Mouse (Mus musculus): ENCODE results near the gene Npb. TPM values are rescaled to one million over a fixed set of nuclear protein-coding genes. Genes with fewer than 3 reads are reported as not detected.

Npb gene
- polyA plus RNA-seq, 1 experiment = 0.32 TPM

DNA sequence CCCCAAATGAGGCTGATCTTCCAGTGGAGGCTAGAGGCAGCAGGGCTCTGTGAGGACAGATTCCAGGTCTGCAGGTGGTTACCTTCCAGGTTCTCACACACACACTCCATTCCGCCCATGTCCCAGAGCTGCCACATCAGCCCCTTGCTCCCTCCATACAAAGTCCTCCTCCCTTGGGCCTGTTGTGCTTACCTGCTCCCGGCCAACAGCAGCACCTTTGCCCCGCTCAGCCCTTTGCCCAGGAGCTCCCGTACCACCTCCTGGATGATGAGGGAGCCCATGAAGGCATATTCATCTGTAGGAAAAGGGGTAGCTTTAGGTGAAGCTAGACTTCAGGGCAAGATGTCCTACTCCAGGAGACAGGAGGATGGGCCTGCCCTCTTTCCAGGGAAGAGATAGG, 49.0 kb downstream of the Npb start:
- H3ac ChIP-seq (ENCODE audit: control insufficient read depth, insufficient read length) = no peak overlapping the region
- no peak for TF ChIP-seq TCF3 (IDR thresholded peaks at IDR 0.05; ENCODE audit: insufficient read length, low read depth)
- TF ChIP-seq E2F4 (IDR thresholded peaks at IDR 0.05; ENCODE audit: insufficient read depth) = no peak
- TF ChIP-seq MYOG (IDR thresholded peaks at IDR 0.05; ENCODE audit: control insufficient read depth in 1 of 3, insufficient read depth in 1 of 3, insufficient read length in 2 of 3, low read depth in 2 of 3) = no peak
- no peak for TF ChIP-seq TCF12 (IDR thresholded peaks at IDR 0.05; ENCODE audit: insufficient read depth, poor library complexity, severe bottlenecking)
- TF ChIP-seq MYOD1 (IDR thresholded peaks at IDR 0.05; ENCODE audit: control insufficient read depth in 1 of 3, insufficient read length in 2 of 3, low read depth in 2 of 3) = no peak
- no peak for TF ChIP-seq USF1 (IDR thresholded peaks at IDR 0.05; ENCODE audit: low read depth)
- no peak for TF ChIP-seq CEBPB (IDR thresholded peaks at IDR 0.05; ENCODE audit: insufficient read depth, poor library complexity, severe bottlenecking)
- TF ChIP-seq POLR2A (IDR thresholded peaks at IDR 0.05; ENCODE audit: insufficient read length, low read depth) = no peak
- TF ChIP-seq POLR2AphosphoS2 (IDR thresholded peaks at IDR 0.05; ENCODE audit: insufficient read length, low read depth) = no peak
- no peak for TF ChIP-seq MAX (IDR thresholded peaks at IDR 0.05; ENCODE audit: low read depth)
- no peak for TF ChIP-seq SRF (IDR thresholded peaks at IDR 0.05; ENCODE audit: control insufficient read depth, insufficient read length, low read depth)
- no peak for TF ChIP-seq REST (IDR thresholded peaks at IDR 0.05; ENCODE audit: insufficient read depth, insufficient read length)
- H3K79me2 ChIP-seq (ENCODE audit: control insufficient read depth, insufficient read depth) = no peaks in the 10 kb centered on the region
- H3K36me3 ChIP-seq (ENCODE audit: control insufficient read depth, insufficient read depth) = no peaks in the 10 kb centered on the region
- no peak overlapping the region for H3K4me2 ChIP-seq (ENCODE audit: low read depth)
- no peak overlapping the region for H3K4me3 ChIP-seq
- H3K27me3 ChIP-seq (ENCODE audit: control insufficient read depth, insufficient read depth, insufficient read length) = peaks cover 67% of the 10 kb centered on the region

Other genes with a start within 250 kb of the Npb start
- 1.1 TPM for gene Fscn2, start 246.9 kb upstream of the Npb start, polyA plus RNA-seq (2012; fragmentation: generic; extraction: Trizol)
- gene Faap100, start 229.7 kb upstream of the Npb start, polyA plus RNA-seq (2012; fragmentation: generic; extraction: Trizol) = 12.3 TPM
- 61.8 TPM for gene Nploc4, start 170.8 kb upstream of the Npb start, polyA plus RNA-seq (2012; fragmentation: generic; extraction: Trizol)
- gene Tspan10, start 165.8 kb upstream of the Npb start, polyA plus RNA-seq (2012; fragmentation: generic; extraction: Trizol) = not detected
- 0.18 TPM for gene Pde6g, start 155.0 kb upstream of the Npb start, polyA plus RNA-seq (2012; fragmentation: generic; extraction: Trizol)
- gene Oxld1, start 150.4 kb upstream of the Npb start, polyA plus RNA-seq (2012; fragmentation: generic; extraction: Trizol) = 17.4 TPM
- 11.4 TPM for gene Ccdc137, start 150.4 kb upstream of the Npb start, polyA plus RNA-seq (2012; fragmentation: generic; extraction: Trizol)
- 15.6 TPM for gene Arl16, start 140.9 kb upstream of the Npb start, polyA plus RNA-seq (2012; fragmentation: generic; extraction: Trizol)
- gene Mrpl12, start 123.9 kb upstream of the Npb start, polyA plus RNA-seq (2012; fragmentation: generic; extraction: Trizol) = 218 TPM
- gene Slc25a10, start 116.6 kb upstream of the Npb start, polyA plus RNA-seq (2012; fragmentation: generic; extraction: Trizol) = 43.8 TPM
- gene Gcgr, start 77.8 kb upstream of the Npb start, polyA plus RNA-seq (2012; fragmentation: generic; extraction: Trizol) = 0.05 TPM
- 237 TPM for gene Mcrip1, start 58.8 kb upstream of the Npb start, polyA plus RNA-seq (2012; fragmentation: generic; extraction: Trizol)
- gene Ppp1r27, start 57.3 kb upstream of the Npb start, polyA plus RNA-seq (2012; fragmentation: generic; extraction: Trizol) = 1.0 TPM
- gene P4hb, start 35.2 kb upstream of the Npb start, polyA plus RNA-seq (2012; fragmentation: generic; extraction: Trizol) = 444 TPM
- gene Arhgdia, start 26.9 kb upstream of the Npb start, polyA plus RNA-seq (2012; fragmentation: generic; extraction: Trizol) = 837 TPM
- 113 TPM for gene Alyref, start 10.1 kb upstream of the Npb start, polyA plus RNA-seq (2012; fragmentation: generic; extraction: Trizol)
- gene Anapc11, start 10.1 kb upstream of the Npb start, polyA plus RNA-seq (2012; fragmentation: generic; extraction: Trizol) = 184 TPM
- gene Pcyt2, start 9.5 kb downstream of the Npb start, polyA plus RNA-seq (2012; fragmentation: generic; extraction: Trizol) = 117 TPM
- 29.9 TPM for gene Sirt7, start 16.8 kb downstream of the Npb start, polyA plus RNA-seq (2012; fragmentation: generic; extraction: Trizol)
- gene Mafg, start 25.1 kb downstream of the Npb start, polyA plus RNA-seq (2012; fragmentation: generic; extraction: Trizol) = 43.1 TPM
- gene Pycr1, start 35.3 kb downstream of the Npb start, polyA plus RNA-seq (2012; fragmentation: generic; extraction: Trizol) = 56.9 TPM
- gene Myadml2, start 39.7 kb downstream of the Npb start, polyA plus RNA-seq (2012; fragmentation: generic; extraction: Trizol) = 4.6 TPM
- 0.19 TPM for gene Notum, start 52.7 kb downstream of the Npb start, polyA plus RNA-seq (2012; fragmentation: generic; extraction: Trizol)
- 65.9 TPM for gene Aspscr1, start 64.5 kb downstream of the Npb start, polyA plus RNA-seq (2012; fragmentation: generic; extraction: Trizol)
- gene Cenpx, start 105.3 kb downstream of the Npb start, polyA plus RNA-seq (2012; fragmentation: generic; extraction: Trizol) = 42.5 TPM
- 10.6 TPM for gene Lrrc45, start 105.4 kb downstream of the Npb start, polyA plus RNA-seq (2012; fragmentation: generic; extraction: Trizol)
- 1.9 TPM for gene Rac3, start 113.0 kb downstream of the Npb start, polyA plus RNA-seq (2012; fragmentation: generic; extraction: Trizol)
- 21.2 TPM for gene Dcxr, start 118.8 kb downstream of the Npb start, polyA plus RNA-seq (2012; fragmentation: generic; extraction: Trizol)
- gene Cbr2, start 123.6 kb downstream of the Npb start, polyA plus RNA-seq (2012; fragmentation: generic; extraction: Trizol) = 183 TPM
- gene Hmga1b, start 154.3 kb downstream of the Npb start, polyA plus RNA-seq (2012; fragmentation: generic; extraction: Trizol) = 130 TPM
- 19.7 TPM for gene Rfng, start 175.7 kb downstream of the Npb start, polyA plus RNA-seq (2012; fragmentation: generic; extraction: Trizol)
- 179 TPM for gene Gps1, start 175.8 kb downstream of the Npb start, polyA plus RNA-seq (2012; fragmentation: generic; extraction: Trizol)
- gene Dus1l, start 187.9 kb downstream of the Npb start, polyA plus RNA-seq (2012; fragmentation: generic; extraction: Trizol) = 58.3 TPM
- gene Fasn, start 216.1 kb downstream of the Npb start, polyA plus RNA-seq (2012; fragmentation: generic; extraction: Trizol) = 226 TPM